Mouse (Mus musculus): Measurements from ENCODE around the gene Chst10. TPM values are rescaled to one million over a fixed set of nuclear protein-coding genes. Genes with fewer than 3 reads are reported as not detected.

Gene Chst10
- polyA plus RNA-seq, 1 experiment from 2014 or later: 12.6 TPM

DNA sequence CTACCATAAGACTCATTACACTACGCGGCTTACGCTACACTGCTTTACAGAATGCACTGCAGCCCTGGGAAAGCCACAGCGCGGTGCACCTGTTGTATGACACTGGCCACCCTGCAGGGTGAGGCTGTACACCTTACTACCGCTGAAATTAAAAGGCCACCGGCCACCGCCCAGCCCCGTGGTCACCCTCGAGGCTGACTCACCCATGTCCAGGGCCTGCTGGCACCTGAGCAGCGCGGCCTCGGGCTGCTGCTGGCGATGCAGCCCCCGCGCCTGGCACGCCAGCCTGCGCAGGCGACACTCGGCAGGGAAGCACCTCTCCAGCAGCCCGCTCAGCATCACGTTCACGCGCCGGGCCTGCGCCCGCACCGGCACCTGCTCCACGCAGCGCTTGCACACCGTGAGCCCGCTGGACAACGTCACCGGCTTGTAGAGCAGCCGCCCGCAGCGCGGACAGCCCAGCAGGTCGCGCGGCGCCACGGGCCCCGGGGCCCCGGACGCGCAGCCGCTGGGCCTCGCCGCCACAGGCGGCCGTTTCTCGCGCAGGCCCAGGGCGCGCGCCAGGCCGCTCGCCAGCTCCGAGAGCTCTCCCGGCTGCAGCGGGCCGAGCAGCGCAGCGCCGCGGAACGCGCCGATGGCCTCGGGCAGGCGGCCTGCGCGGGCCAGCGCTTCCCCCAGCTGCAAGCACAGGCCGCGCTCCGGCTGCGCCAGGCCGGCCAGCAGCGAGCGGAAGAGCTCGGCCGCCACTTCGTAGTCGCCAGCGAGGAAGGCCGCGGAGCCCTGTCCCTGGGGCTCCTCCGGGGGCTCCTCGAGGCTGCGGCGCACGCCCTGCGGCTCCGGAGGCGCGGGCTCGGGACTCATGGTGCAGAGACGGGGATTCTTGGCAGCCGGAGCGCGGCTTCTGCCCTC lies 62.1 kb downstream of the Chst10 start:
- ATAC-seq (ENCODE audit: low FRiP score, low read depth): peak; percentile 60
- Histone ChIP-seq H3K27me3 (peaks cover 55% of the 10 kb centered on the region), H3K27ac (no peak overlapping the region), H3K4me2 (replicated peaks) (peak overlapping the region; percentile 99), H3K4me3 (peak overlapping the region; percentile 77), H3K9ac (peak overlapping the region; percentile 82), H3K9me3 (no peaks in the 10 kb centered on the region), H3K36me3 (no peaks in the 10 kb centered on the region), H3K4me1 (peaks cover 13% of the 10 kb centered on the region)
- WGBS: 2% methylated on average over 89 of the region's 103 CpGs

DNA sequence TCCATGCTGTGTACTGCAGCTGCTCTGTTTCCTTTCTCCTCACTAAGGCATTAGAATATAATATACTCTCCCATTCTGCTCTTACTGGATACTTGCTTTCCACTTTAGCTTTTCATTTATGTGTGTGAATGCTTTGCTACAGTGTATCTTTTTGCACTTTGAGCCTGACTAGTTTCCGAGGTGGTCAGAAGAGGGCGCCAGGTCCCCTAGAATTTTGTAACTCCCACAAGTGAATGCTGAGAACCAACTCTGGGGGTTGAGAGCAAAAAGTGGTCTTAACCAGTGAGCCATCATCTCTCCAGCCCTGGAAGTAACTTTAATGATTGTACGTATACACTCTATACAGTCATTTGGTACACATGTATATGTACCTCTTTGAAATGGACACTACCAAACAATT lies 63.1 kb downstream of the Chst10 start:
- H3K4me3 ChIP-seq: peak overlapping the region; percentile 77
- peaks cover 55% of the 10 kb centered on the region for H3K27me3 ChIP-seq
- 27% methylated on average over 3 of the region's 3 CpGs for WGBS
- no peak overlapping the region for H3K9ac ChIP-seq
- peaks cover 13% of the 10 kb centered on the region for H3K4me1 ChIP-seq
- ATAC-seq (ENCODE audit: low FRiP score, low read depth): no peak
- peak overlapping the region; percentile 99 for H3K4me2 ChIP-seq (replicated peaks)
- no peaks in the 10 kb centered on the region for H3K36me3 ChIP-seq
- H3K9me3 ChIP-seq: no peaks in the 10 kb centered on the region
- no peak overlapping the region for H3K27ac ChIP-seq

DNA sequence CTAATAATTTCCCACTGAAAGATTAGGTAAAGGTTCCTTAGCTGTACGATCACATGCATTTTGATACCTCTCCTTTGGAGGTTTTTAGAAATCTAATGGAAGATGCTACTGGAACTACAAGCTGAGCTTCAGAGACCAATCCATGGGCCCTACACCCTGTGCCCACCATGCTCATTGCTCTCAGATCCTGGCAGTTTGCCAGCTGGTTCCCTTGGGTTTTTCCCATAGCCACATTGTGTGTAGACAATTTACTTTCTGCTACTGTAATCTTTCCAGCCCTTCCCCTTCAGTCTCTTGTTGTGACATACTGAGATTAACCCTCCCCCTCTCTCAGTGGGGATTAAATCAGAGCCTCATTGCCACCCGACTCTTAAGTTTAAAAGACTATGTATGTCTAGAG lies 73.0 kb downstream of the Chst10 start:
- Histone ChIP-seq H3K4me2 (replicated peaks) (no peak overlapping the region), H3K4me3 (no peak overlapping the region), H3K36me3 (no peaks in the 10 kb centered on the region), H3K9ac (no peak overlapping the region), H3K27me3 (no peaks in the 10 kb centered on the region), H3K4me1 (no peaks in the 10 kb centered on the region), H3K9me3 (no peaks in the 10 kb centered on the region), H3K27ac (no peak overlapping the region)
- WGBS: 82% methylated on average over 2 of the region's 2 CpGs
- no peak for ATAC-seq (ENCODE audit: low FRiP score, low read depth)

DNA sequence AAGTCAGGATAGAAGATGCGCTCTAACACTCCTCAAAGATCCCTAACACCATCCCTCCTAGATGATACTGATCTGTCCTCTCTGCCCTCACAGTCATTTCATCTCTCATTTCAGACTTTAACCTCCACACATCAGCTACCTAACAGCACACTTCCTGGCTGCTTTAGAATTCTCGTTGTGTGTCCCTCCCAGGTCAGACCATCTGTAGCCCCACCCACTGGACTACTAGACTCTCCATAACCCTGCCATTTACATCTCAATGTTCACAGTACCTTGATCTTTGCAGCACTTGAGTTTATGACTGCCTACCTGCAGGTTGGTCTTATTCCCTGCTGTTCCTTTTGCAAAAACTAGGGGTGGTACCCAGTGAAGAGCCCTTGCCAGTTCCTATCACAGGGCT lies 74.1 kb downstream of the Chst10 start:
- no peak overlapping the region for H3K27ac ChIP-seq
- no peak overlapping the region for H3K9ac ChIP-seq
- H3K36me3 ChIP-seq: no peaks in the 10 kb centered on the region
- ATAC-seq (ENCODE audit: low FRiP score, low read depth): no peak
- H3K4me1 ChIP-seq: no peaks in the 10 kb centered on the region
- WGBS: 69% methylated on average over 2 of the region's 2 CpGs
- no peak overlapping the region for H3K4me3 ChIP-seq
- H3K9me3 ChIP-seq: no peaks in the 10 kb centered on the region
- no peaks in the 10 kb centered on the region for H3K27me3 ChIP-seq
- no peak overlapping the region for H3K4me2 ChIP-seq (replicated peaks)

DNA sequence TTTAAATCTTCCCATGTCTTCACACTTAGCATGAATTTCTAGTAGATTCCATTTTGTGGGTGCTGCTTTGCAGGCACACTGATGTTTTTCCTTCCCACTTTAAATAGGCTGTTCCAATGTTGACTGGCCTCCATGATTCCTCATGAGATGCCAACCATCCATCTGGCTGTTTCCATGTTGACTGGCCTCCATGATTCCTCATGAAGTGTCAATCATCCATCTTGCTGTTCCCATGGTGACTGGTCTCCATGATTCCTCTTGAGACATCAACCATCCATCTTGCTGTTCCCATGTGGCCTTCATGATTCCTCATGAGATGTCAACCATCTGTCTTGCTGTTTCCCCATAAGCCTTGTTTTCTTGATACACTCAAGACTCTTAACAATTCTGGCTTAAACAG lies 78.3 kb downstream of the Chst10 start:
- H3K4me2 ChIP-seq (replicated peaks): no peak overlapping the region
- no peak overlapping the region for H3K9ac ChIP-seq
- no peaks in the 10 kb centered on the region for H3K9me3 ChIP-seq
- H3K4me1 ChIP-seq: peaks cover 22% of the 10 kb centered on the region
- H3K4me3 ChIP-seq: no peak overlapping the region
- no peaks in the 10 kb centered on the region for H3K36me3 ChIP-seq
- ATAC-seq (ENCODE audit: low FRiP score, low read depth): no peak
- H3K27ac ChIP-seq: no peak overlapping the region
- H3K27me3 ChIP-seq: no peaks in the 10 kb centered on the region

DNA sequence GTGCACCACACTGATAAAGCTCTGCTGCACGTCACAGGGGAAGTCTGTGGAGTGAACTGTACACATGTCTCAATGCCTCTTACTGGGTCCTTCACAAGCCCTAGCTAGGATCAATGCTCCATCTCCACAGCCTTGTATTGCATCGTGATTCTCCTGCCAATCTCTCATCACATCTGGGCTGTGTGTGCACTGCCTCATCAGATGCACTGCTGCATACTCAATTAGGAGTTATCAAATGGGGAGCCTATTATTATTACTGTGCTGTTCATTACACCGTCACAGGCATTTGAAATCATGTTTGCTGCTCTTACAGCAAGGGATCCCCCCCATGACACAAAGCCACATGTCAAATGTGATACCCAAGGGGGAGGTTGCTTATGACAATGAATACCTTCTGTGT lies 80.3 kb downstream of the Chst10 start:
- H3K4me3 ChIP-seq: no peak overlapping the region
- no peak overlapping the region for H3K9ac ChIP-seq
- H3K27ac ChIP-seq: peak overlapping the region; percentile 52
- peaks cover 8% of the 10 kb centered on the region for H3K36me3 ChIP-seq
- H3K27me3 ChIP-seq: no peaks in the 10 kb centered on the region
- ATAC-seq (ENCODE audit: low FRiP score, low read depth): no peak
- H3K4me1 ChIP-seq: peaks cover 22% of the 10 kb centered on the region
- peak overlapping the region; percentile 17; the same call in 1 of the 2 replicates for H3K4me2 ChIP-seq (replicated peaks)
- 79% methylated on average over 3 of the region's 3 CpGs for WGBS
- H3K9me3 ChIP-seq: no peaks in the 10 kb centered on the region

DNA sequence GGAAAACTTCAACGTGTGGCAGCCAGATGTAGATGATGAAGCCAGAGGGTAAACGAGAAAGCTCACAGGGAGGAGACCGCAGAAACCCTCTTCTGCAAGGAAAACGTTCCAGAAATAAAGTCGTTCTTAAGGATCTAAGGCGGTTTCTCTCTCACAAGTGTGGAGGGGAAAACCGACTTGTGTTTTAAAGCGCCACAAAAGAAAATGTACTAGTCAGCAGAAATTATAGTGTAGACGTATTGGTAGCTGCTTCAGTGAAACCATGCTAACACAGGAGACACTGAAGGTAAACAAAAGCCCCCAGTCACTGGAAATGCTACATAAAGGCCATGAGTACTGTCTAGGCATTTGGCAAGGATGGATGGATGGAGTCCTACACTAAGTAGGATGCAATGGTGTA lies 80.7 kb downstream of the Chst10 start:
- no peak overlapping the region for H3K4me3 ChIP-seq
- 33% methylated on average over 9 of the region's 9 CpGs for WGBS
- H3K27me3 ChIP-seq: no peaks in the 10 kb centered on the region
- peaks cover 22% of the 10 kb centered on the region for H3K4me1 ChIP-seq
- peak overlapping the region; percentile 52 for H3K27ac ChIP-seq
- H3K4me2 ChIP-seq (replicated peaks): peak overlapping the region; percentile 17; the same call in 1 of the 2 replicates
- no peak for ATAC-seq (ENCODE audit: low FRiP score, low read depth)
- H3K9ac ChIP-seq: no peak overlapping the region
- H3K9me3 ChIP-seq: no peaks in the 10 kb centered on the region
- peaks cover 11% of the 10 kb centered on the region for H3K36me3 ChIP-seq

DNA sequence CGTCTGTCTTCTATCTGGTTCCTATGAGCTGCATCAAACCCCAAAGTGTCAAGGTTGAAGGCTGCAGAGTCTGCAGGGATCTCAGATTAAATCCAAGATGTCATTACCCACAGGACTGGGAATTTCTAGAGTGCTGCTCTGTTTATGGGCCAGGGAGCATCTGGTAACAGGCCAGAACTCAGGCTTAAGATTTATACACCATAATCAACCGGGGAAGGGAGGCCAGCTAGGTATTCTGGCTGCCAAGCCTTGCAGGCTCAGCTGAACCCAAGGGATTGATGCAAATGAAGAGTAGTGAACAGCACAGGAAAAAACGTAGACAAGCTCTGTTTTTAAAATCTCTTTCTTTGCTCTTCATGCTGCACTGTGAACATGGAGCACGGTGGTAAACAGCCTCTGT lies 81.7 kb downstream of the Chst10 start:
- Histone ChIP-seq H3K27ac (peak overlapping the region; percentile 77), H3K4me1 (peaks cover 22% of the 10 kb centered on the region), H3K4me3 (no peak overlapping the region), H3K36me3 (peaks cover 19% of the 10 kb centered on the region), H3K9me3 (0 out of 2 replicates have a peak, but pooled peaks cover 3% of the 10 kb centered on the region), H3K9ac (no peak overlapping the region), H3K4me2 (replicated peaks) (peak overlapping the region; percentile 28), H3K27me3 (no peaks in the 10 kb centered on the region)
- 22% methylated on average over 4 of the region's 4 CpGs for WGBS
- peak; percentile 75; the same call in 1 of the 2 replicates for ATAC-seq (ENCODE audit: low FRiP score, low read depth)

Other genes with a start within 250 kb of the Chst10 start
- gene Aff3, start 233.2 kb downstream of the Chst10 start, polyA plus RNA-seq (2015; fragmentation: Nextera tagmentation; extraction: Ambion mirVana): 20.6 and 24.9 TPM in 2 replicates
- 1.4 and 1.6 TPM in 2 replicates for gene Lonrf2, start 61.5 kb downstream of the Chst10 start, polyA plus RNA-seq (2015; fragmentation: Nextera tagmentation; extraction: Ambion mirVana)
- not detected in 2 replicates for gene Nms, start 41.0 kb upstream of the Chst10 start, polyA plus RNA-seq (2015; fragmentation: Nextera tagmentation; extraction: Ambion mirVana)
- 165 and 170 TPM in 2 replicates for gene Pdcl3, start 87.4 kb upstream of the Chst10 start, polyA plus RNA-seq (2015; fragmentation: Nextera tagmentation; extraction: Ambion mirVana)

All from limb, embryonic 13.5 days (tissue).